Mouse (Mus musculus) CD8-positive naive resting alpha-beta T cell, adult 2 months (primary cell): ENCODE measurements around the gene Nsfl1c.

Experiments used
- DNase-seq, 2 experiments: peaks; one replicate each; pipeline ENCODE4 v3.0.0; 2022; ENCODE audit warnings: low read depth in 2 of 2, low spot score in 2 of 2

The Nsfl1c gene

DNA sequence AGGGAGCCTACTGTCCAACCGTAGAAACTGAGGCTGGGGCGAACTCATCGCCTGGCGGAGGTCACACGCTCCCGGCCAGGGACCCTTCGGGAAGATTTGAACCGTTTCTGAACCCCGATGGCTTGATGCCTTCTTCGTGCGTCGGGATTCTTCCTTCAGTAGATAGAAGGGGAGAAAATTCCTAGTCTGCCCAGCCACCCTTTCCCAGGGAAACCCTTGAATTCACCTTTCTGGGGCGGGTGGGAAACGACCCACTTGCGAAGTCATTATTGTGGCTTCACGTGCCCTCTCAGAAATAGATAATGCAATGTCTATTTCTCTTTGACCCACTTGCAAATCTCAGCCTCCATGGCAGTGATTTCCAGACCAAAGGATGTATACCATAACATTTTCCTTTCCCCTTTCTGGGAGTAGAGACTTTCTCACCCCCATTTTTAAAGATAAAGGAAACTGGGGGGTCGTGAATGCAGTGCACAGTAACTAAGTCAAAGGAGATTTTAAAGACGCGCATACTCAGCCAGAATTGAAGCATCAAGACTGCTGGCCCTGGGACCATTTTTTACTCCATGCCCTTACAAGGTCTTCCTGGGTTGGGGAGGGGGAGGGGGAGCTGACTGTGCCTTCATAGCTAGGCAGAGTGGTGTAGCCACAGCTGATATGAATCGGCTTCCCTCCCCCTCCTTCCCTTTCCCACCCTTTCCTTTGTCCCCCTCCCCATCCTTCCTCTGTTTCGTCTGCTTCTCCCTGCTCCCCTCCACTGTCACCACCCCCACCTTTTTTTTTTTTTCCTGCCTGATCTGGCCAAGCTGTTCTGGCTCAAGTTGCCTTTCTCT, 49.3 kb downstream of the Nsfl1c start:
- DNase-seq = peak in 1 of 2 experiments; percentile 20

DNA sequence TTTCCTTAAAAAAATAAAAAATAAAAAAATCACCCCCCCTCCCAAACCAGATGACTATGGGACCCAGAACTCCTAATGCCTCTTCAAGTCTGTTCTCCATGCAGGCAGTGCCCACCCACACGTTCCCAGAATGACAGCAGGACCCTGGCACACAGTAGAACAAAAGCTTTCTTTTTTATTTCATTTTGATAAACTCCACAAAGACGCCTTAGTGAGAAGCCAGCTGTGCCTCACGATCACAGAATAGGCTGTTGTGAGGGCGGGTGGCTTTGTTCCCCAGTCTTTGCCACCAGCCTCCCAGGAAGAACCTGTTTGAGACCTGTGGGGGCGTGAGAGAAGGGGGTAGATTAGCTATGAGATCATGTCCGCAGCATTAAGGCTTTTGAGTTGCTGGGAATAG, 50.7 kb downstream of the Nsfl1c start:
- DNase-seq = no peak

DNA sequence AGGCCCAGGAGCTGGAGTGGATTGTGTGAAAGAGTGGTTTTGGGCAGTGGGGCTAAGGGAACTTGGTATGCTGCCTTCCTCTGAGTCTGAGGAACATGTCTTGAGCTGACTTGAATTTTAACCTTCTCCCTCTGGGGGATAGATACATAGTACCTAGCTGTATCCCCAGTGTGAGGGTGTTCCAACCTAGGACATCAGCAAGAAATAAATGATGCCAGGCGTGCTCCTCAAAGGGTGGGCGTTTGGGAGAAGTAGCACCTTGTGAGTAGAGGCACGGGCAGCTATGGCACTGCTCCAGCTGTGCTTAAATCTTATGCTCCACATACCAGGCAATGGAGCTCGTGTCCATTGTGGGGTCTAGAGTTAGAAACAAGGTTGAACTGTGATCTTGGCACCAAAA, 52.6 kb downstream of the Nsfl1c start:
- DNase-seq = no peak

DNA sequence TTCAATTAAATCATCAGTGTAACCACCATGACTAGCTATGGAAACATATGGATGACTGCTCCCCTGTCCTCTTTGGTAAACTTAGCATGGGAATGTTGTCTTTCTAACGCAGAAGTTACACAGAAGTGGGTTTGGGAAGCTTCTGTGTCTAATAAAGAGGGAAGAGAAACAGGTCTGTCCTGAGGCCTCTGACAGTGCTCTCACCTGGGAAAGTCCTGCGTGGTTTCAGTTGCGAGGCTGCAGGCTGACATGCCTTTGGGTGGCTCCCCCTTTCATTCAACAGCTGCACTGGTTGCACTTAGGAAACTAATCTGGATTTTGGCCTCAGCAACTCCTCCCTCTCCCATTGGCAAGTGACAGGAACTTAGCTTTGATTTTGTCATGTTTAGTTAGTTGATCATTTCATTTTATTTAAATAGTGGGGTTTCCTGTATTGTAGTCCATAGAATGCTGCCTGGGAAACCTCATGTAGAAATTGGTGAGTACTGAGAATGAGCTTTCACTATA, 55.7 kb downstream of the Nsfl1c start:
- DNase-seq = no peak
